Mouse (Mus musculus) kidney, adult 18-20 months (tissue): Measurements from ENCODE around the gene Map6.

Source experiments
- DNase-seq: peaks from one replicate; pipeline ENCODE4 v3.0.0; 2021

Gene Map6

GRCm38 (mm10) chr7:99267251-99267896 lies at the start of gene Map6:
TSS of gene Map6 (plus strand) at chr7:99267447.
- DNase-seq: no peak

DNA sequence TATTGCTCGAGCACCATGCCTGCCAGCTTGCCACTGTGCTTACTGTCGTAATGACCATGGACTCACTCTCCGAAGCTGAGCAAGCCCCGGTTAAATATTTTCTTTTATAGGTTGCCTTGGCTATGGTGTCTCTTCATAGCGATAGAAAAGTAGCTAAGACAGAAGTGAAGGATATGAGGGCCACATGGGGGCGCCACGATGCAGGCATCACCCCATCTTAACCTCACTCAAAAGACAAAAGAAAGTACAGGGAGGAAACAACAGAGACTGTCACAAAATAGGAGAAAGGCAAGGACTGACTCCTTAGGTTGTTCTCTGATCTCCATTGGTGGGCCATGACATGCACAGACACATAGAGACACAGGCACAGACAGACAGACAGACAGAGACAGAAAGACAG lies 43.0 kb upstream of the Map6 start:
- DNase-seq: peak; percentile 35

GRCm38 (mm10) chr7:99224648-99225190 lies 42.5 kb upstream of the Map6 start:
- DNase-seq: peak; percentile 74

- DNase-seq: peak; percentile 32
Observed at GRCm38 (mm10) chr7:99225421-99225820, 41.8 kb upstream of the Map6 start.

- DNase-seq: no peak
Observed at GRCm38 (mm10) chr7:99226662-99227061, 40.6 kb upstream of the Map6 start.

DNA sequence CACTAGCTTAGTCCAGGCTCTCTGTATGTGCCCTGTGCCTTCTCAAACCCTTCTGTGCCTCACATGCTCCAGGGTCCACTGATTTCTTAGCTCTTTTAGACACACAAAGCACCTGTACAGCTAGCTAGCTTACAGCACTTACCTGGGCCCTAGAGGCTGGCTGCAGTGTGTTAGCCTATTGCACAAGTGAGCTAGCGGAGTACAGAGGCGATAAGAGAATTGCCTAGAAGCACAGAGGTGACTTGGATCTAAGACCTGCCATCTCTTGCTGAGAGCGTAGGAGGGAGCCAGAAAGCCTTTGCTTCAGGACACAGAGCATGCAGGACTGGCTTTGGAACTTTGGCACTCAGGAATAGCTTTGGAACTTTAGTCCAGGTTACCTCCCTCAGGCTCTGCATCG lies 40.0 kb upstream of the Map6 start:
- no peak for DNase-seq

DNA sequence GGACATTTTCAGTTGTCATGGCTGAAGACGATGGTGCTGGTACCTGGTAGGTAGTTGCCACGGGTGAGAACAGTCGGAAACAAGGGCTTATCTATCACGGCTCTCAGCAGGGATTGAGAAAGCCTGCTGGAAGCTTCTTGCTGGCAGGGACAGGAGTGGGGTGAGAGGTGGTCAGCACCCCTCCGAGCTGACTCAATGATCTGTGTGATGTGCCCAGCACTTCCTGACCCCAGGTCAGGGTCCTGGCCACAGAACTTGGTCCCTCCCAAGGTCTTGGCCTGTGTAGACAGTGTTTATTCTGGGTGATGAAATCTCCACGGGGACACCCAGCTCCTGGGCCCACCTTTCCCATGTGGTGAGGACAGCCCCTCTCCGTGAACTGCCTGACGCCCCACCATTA lies 38.4 kb upstream of the Map6 start:
- DNase-seq: no peak

- DNase-seq: peak; percentile 56
Observed at GRCm38 (mm10) chr7:99229411-99229810, 37.8 kb upstream of the Map6 start.

GRCm38 (mm10) chr7:99230061-99230747 lies 37.0 kb upstream of the Map6 start:
- DNase-seq: peak; percentile 43

DNA sequence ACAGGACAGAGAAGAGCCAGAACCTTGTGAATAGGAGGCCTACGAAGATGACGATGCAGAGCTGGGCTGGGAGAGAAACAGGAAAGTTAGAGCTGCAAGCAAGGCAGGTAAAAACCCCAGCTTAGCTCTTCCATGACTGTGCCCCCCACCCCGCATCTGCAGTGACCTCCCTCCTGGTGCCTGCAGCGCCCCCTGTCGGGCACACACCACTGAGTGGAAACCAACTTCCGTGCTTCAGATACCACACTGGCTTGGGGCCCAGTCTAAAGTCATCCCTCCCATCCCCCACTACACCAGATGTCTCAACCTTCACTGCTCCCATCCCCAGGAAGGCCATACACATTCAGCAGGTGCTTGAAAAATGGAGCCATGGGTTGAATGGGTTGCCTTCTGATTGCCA lies 34.7 kb upstream of the Map6 start:
- no peak for DNase-seq

DNA sequence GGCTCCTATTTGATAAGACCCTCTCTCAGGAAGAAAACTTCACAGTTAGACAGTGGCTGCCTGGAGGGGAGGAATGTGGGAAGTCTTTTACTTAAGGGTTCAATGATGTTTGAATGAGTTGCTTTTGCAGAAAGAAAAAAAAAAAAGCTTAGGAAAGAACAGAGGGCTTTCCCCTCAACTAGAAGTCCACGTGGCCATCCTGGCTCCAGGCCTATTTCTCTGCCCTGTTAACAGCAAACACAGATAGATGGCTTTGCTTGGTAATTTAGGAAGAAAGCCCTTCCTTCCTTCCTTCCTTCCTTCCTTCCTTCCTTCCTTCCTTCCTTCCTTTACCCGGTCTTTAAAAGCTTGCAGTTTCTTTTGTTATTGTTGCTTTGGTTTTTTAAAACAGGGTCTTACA lies 32.3 kb upstream of the Map6 start:
- no peak for DNase-seq

GRCm38 (mm10) chr7:99235657-99236056 lies 31.6 kb upstream of the Map6 start:
- DNase-seq: no peak

DNA sequence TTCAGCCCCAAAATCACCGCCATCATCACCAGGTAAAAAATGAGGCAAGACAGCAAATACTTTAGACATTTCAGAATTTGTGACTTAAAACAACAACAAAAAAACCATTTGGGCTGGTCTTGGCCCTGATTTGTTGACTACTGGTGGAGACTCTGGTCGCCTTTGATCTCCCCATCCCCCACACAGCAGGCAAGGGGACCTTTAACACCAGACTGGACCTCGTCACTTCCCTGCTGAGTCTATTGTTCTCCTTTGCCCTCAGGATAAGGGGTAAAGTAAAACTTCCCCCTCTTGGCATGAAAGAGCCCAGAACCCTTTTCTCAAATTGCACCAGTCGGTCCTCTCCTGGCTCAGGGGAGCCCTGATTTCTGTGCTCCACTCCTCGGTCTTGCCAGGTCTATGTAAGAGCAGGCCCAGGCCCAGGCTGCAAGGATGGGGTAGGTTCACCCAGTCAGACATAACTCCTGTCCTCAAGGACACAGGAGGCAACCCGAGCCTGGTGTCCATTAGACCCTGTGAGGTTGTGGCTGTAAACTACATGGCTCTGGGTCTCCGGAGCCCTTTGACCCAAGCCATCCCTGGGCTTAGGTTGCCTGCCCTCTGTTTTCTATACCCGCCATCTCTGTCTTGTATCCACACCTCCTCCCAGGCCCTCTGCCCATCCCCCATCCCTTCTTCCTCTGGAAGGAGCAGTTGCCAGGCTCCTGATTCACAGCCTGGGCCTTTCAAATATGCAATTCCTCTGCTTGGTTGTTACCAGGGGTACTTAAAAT lies 30.2 kb upstream of the Map6 start:
- DNase-seq: no peak

GRCm38 (mm10) chr7:99238417-99238816 lies 28.8 kb upstream of the Map6 start, which contains the start of gene Mogat2:
TSS of gene Mogat2 (minus strand) at chr7:99238619.
- no peak for DNase-seq

GRCm38 (mm10) chr7:99242097-99242496 lies 25.1 kb upstream of the Map6 start:
- DNase-seq: no peak

GRCm38 (mm10) chr7:99248157-99248742 lies 19.0 kb upstream of the Map6 start:
- no peak for DNase-seq

DNA sequence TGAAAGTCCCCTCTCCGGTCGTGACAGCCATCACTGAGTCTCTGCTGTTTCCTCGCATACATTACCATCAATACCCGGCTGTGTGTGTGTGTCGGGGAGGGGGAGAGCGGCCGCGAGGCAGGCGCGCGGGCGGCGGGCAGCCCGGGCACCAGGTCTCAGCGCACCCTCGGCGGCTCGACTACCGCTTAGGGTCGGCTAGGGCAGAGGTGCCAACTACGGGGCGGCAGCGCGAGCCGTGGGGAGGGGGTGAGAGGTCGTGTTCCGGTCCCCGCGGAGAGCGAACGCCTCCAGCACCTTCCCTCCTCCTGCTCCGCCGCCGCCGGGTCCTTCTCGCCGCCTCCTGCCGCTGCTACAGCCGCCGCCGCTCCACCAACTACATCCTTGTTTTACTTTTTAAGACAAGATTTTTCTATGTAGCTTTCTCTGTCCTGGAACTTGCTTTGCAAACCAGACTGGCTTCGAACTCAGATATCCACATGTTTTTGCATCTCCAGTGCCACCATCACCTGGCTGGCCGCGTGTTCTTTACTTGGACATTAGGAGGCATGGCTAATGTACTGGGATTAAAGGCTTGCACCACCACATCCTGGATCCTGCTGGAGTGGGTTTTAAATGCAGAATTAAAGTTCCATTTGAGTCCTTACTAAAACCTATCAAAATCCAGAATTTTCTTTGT lies 18.2 kb upstream of the Map6 start:
- DNase-seq: peak; percentile 40

DNA sequence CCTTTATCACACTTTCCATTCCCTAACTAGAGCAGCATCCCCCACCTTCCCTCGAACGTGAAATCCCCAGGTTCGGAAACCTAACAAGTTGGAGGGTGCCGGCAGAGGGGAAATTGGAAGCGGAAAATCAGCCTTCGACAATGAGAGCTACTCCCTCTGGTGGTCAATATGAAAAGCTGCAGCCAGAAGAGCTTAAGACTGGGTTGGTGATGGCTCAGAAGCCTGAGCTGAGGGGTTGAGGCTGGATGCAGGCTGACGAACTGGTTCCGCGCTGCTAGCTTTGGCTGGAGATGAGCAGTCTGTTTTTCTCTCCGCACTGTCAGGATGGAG lies 17.7 kb upstream of the Map6 start:
- DNase-seq: peak; percentile 52

DNA sequence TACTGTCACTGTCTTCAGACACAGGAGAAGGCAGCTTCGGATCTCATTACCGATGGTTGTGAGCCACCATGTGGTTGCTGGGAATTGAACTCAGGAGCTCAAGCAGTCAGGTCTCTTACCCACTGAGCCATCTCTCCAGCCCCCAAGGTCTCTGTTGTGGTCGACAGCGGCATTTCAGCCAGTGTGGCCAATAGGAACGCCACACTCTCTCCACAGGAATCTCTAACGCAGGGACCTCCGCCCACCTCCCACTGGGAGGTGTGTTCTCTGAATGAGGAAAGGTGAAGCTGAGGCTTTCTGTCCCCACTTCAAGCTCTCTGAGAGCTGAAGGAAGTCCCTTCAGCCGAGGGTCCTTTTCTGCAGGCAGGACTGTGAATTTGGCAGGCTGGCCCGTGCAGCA lies 16.9 kb upstream of the Map6 start:
- DNase-seq: no peak

DNA sequence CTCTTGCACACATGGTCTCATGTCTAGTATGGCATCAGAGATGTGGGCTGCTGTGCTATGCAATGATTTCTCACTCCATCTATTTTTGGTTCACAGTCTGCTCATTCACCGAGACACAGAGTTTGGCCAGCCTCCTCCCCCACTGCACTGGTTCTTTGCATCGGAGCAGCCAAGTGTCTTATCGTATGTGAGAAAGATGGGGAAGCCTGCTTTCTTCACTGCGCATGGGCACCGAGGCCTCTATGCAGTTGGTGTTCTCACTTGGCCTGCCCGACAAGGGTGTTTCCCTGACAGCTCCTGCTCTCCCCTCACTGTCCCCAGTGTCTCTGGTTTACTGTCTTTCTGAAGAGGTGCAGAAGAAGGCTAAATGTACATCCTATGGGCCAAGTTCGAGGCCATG lies 12.2 kb upstream of the Map6 start:
- no peak for DNase-seq

DNA sequence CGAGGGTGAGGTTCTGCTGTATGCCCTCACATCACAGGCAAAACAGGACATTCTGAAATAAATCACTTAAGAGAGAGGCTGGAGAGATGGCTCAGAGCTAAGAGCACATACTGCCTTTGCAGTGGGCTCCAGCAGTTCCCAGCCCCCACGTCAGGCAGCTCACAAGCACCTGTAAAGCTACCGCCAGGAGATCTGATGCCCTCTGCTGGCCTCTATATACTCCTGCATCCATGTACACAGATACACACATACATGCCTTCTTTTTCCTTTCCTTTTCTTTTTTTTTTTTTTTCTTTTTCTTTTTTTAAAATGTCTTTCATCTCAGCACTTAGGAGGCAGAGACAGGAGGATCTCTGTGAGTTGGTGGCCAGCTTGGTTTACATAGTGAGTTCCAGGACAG lies 5.3 kb upstream of the Map6 start:
- no peak for DNase-seq

DNA sequence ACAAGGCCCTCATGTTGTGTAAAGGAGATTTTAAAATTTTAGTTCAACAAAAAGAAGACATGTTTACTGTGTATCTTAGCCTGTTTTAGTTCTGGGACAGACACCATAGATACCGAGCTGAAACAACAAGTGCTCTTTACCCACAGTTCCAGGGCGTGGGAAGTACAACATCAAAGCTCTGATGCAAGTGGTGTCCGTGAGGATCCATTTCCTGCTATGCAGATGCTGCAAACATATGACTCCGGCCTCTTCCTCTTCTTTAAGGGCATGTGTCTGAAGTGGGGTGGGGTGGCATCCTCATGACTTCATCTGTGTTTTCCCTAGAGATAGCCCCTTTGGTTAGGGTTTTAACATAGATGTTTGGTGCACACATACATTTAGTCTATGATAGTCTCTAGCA lies 3.7 kb upstream of the Map6 start:
- no peak for DNase-seq

DNA sequence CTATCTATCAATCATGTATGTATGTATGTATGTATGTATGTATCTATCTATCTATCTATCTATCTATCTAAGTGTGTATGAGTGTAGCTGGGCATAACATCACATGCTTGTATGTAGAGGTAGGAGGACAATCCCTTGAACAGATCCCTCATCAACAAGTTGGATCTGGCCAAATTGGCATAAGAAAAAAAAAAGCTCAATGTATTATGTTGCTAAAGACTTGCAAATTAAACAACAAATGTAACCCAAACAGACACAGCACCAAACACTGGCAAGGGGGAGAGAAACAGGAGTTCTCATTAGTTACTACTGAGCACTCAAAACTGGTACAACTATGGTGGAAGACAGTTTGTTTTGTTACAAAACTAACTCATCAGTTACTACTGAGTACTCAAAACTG lies 2.6 kb upstream of the Map6 start:
- no peak for DNase-seq
